Comparison of ENCODE assay signal across 10 mouse cellular contexts in the genomic region with DNA sequence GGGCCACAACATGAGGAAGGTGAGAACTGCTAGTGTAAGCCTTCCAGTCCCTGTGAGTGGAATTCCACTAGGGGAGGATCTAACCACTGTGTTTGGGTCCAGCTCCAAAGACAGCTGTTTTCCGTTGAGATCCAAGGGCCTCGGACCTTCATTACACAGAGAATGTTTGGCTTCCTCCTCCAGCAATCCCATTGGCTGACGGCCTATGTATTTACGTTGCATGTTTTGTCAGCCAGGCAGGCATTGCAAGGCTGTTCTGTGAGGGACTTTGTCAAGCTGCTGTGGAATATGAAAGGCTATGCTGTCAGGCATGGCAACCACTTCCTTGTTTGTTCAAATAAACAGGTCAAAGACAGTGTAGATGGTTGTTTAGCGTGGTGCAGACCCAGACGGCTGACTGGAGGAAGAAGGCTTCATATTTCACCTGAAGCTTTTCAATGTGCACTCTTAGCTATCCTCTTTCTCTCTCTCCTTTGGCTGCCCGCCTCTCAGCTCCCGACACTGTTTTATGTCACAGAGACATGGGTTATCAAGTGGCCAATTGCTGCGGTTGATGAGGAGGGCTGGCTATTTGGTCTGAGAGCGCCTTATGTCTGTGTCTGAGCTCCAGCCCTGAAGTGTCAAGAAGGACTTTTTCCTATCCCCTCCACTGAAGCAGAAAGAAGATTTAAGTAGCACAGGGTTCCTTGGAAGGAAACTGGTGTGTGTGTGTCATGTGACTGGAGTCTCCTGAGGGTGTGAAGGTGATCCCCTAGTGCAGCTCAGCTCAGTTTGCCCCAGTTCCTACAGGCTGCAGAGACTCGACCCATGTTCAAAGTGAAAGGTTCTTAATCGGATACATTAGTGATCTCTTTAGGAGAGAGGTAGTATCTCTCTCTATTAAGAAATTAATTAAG. TPM values are rescaled to one million over a fixed set of nuclear protein-coding genes. Genes with fewer than 3 reads are reported as not detected.
DNase-seq lines count a peak whose midpoint lies in the region; ATAC-seq and TF ChIP-seq lines count a peak whose summit lies in the region.
"Had no signal": no experiment of that assay in that cellular context is flagged by ENCODE, and none has a peak within 500 bp of the region (broad histone marks: within the 10 kb centered on the region; RNA-seq: fewer than 3 reads in every experiment).

No protein-coding gene starts in this region.

- no peak overlapping the region for H3K27ac ChIP-seq in heart, adult 2 months
- no peak overlapping the region for H3K27ac ChIP-seq in embryonic facial prominence, embryonic 12.5 days
- H3K27ac ChIP-seq in kidney, embryonic 14.5 days (ENCODE audit: low read depth, low read length) = 0 out of 2 replicates have a peak overlapping the region, but pooled peaks have one; percentile 49
- H3K27ac ChIP-seq in lung, postnatal 0 days (ENCODE audit: low read length) = peak overlapping the region; percentile 75

- H3K4me3 ChIP-seq in heart, adult 2 months = no peak overlapping the region
- H3K4me3 ChIP-seq in embryonic facial prominence, embryonic 12.5 days = no peak overlapping the region
- H3K4me3 ChIP-seq in kidney, embryonic 14.5 days (ENCODE audit: low read length) = no peak overlapping the region
- no peak overlapping the region for H3K4me3 ChIP-seq in lung, postnatal 0 days (ENCODE audit: low read depth, low read length)
- H3K4me3 ChIP-seq: megakaryocyte, embryonic 14.5 days had no signal

- no peaks in the 10 kb centered on the region for H3K9me3 ChIP-seq in embryonic facial prominence, embryonic 12.5 days
- no peaks in the 10 kb centered on the region for H3K9me3 ChIP-seq in kidney, embryonic 14.5 days (ENCODE audit: control insufficient read depth, low read length)
- no peaks in the 10 kb centered on the region for H3K9me3 ChIP-seq in lung, postnatal 0 days (ENCODE audit: low read length)
- H3K9me3 ChIP-seq: megakaryocyte, embryonic 14.5 days had no signal

- peak; percentile 8; the same call in 1 of the 2 replicates for TF ChIP-seq CTCF in heart, adult 2 months (IDR thresholded peaks at IDR 0.05)
- peak; percentile 69 for TF ChIP-seq CTCF in lung, postnatal 0 days (IDR thresholded peaks at IDR 0.05)

- no peaks in the 10 kb centered on the region for H3K79me2 ChIP-seq in heart, adult 2 months (replicated peaks; ENCODE audit: control insufficient read depth, insufficient read depth, low read length)

- H3K4me2 ChIP-seq in embryonic facial prominence, embryonic 12.5 days (replicated peaks) = 0 out of 2 replicates have a peak overlapping the region, but pooled peaks have one; percentile 5
- H3K4me2 ChIP-seq in kidney, embryonic 14.5 days (replicated peaks; ENCODE audit: low read depth, low read length) = no peak overlapping the region; the same call in 1 of the 2 replicates
- no peak overlapping the region for H3K4me2 ChIP-seq in lung, postnatal 0 days (replicated peaks; ENCODE audit: low read depth, low read length)

- peaks cover 7% of the 10 kb centered on the region for H3K4me1 ChIP-seq in heart, adult 2 months (ENCODE audit: control insufficient read depth, insufficient read depth, low read length)
- H3K4me1 ChIP-seq in embryonic facial prominence, embryonic 12.5 days = peaks cover 5% of the 10 kb centered on the region; the same call in 1 of the 2 replicates
- no peaks in the 10 kb centered on the region for H3K4me1 ChIP-seq in kidney, embryonic 14.5 days (ENCODE audit: control insufficient read depth, insufficient read depth, low read length)
- no peaks in the 10 kb centered on the region for H3K4me1 ChIP-seq in lung, postnatal 0 days (ENCODE audit: insufficient read depth, low read depth, low read length)
- H3K4me1 ChIP-seq: megakaryocyte, embryonic 14.5 days had no signal

- TF ChIP-seq POLR2A in heart, adult 2 months (IDR thresholded peaks at IDR 0.05; ENCODE audit: insufficient read depth, low read depth, low read length) = no peak

- H3K27me3 ChIP-seq in heart, adult 2 months (ENCODE audit: control insufficient read depth, insufficient read depth, low read length) = no peaks in the 10 kb centered on the region
- H3K27me3 ChIP-seq in embryonic facial prominence, embryonic 12.5 days = no peaks in the 10 kb centered on the region
- no peaks in the 10 kb centered on the region for H3K27me3 ChIP-seq in kidney, embryonic 14.5 days (ENCODE audit: control insufficient read depth, insufficient read depth, low read length)
- H3K27me3 ChIP-seq in lung, postnatal 0 days (replicated peaks; ENCODE audit: insufficient read depth, low read length) = no peaks in the 10 kb centered on the region
- H3K27me3 ChIP-seq: megakaryocyte, embryonic 14.5 days had no signal

- DNase-seq in heart, adult 2 months = no peak
- no peak for DNase-seq in heart, postnatal 4 days
- DNase-seq in lung, postnatal 0 days (ENCODE audit: low spot score) = peak; percentile 92
- DNase-seq in left cerebral cortex, adult 8-10 months (ENCODE audit: low spot score in 2 of 2) = no peak
- DNase-seq in thymus, postnatal 0 days (ENCODE audit: low spot score) = no peak

- WGBS in heart, adult 2 months = 45% methylated on average over 12 of the region's 12 CpGs
- WGBS in embryonic facial prominence, embryonic 12.5 days = 40% methylated on average over 12 of the region's 12 CpGs
- WGBS in kidney, embryonic 14.5 days = 26% methylated on average over 12 of the region's 12 CpGs
- 26% methylated on average over 12 of the region's 12 CpGs for WGBS in lung, postnatal 0 days

- no peak for TF ChIP-seq EP300 in heart, adult 2 months (IDR thresholded peaks at IDR 0.05; ENCODE audit: insufficient read depth, low read depth, low read length)
- TF ChIP-seq EP300 in lung, postnatal 0 days (IDR thresholded peaks at IDR 0.05) = no peak

- H3K36me3 ChIP-seq in heart, adult 2 months (ENCODE audit: control insufficient read depth, insufficient read depth, low read length) = no peaks in the 10 kb centered on the region
- no peaks in the 10 kb centered on the region for H3K36me3 ChIP-seq in embryonic facial prominence, embryonic 12.5 days
- H3K36me3 ChIP-seq in kidney, embryonic 14.5 days (ENCODE audit: control insufficient read depth, insufficient read depth, low read length) = no peaks in the 10 kb centered on the region
- no peaks in the 10 kb centered on the region for H3K36me3 ChIP-seq in lung, postnatal 0 days (ENCODE audit: insufficient read depth, low read length)

- intact Hi-C loops in heart, adult 2 months (cut with DNase I) = no loop called here

- peak; percentile 60 for ATAC-seq in embryonic facial prominence, embryonic 12.5 days (ENCODE audit: insufficient number of reproducible peaks, insufficient read depth, low FRiP score, low TSS enrichment)
- peak; percentile 90 for ATAC-seq in kidney, embryonic 14.5 days (ENCODE audit: low FRiP score, low TSS enrichment)
- peak; percentile 89 for ATAC-seq in lung, postnatal 0 days
- ATAC-seq in megakaryocyte, adult 5-6 weeks (ENCODE audit: poor library complexity, severe bottlenecking) = no peak
- ATAC-seq: inflammation-experienced regulatory T-cells, adult 6 months had no signal

- H3K9ac ChIP-seq in heart, adult 2 months (ENCODE audit: low read depth, low read length) = no peak overlapping the region
- no peak overlapping the region for H3K9ac ChIP-seq in embryonic facial prominence, embryonic 12.5 days
- no peak overlapping the region for H3K9ac ChIP-seq in kidney, embryonic 14.5 days (ENCODE audit: low read depth, low read length)
- H3K9ac ChIP-seq in lung, postnatal 0 days (replicated peaks; ENCODE audit: low read depth) = no peak overlapping the region

RNA-seq across cellular contexts. Expression of gene Adra1b, which starts 13.8 kb away (rescaled TPM):
- total RNA-seq in heart, adult 2 months (2021) = 10 to 100 TPM; 39.3 to 50.5 TPM
- 58.3 and 77.7 TPM in 2 replicates for polyA plus RNA-seq in heart, adult 2 months (2012; rRNA removed)
- 10 to 100 TPM; 37.0 to 39.2 TPM for total RNA-seq in heart, postnatal 4 days (2021)
- 1.4 and 1.8 TPM in 2 replicates for polyA plus RNA-seq in embryonic facial prominence, embryonic 12.5 days (2016; fragmentation: Nextera tagmentation; extraction: Ambion mirVana)
- 0.39 and 0.73 TPM in 2 replicates for polyA plus RNA-seq in kidney, embryonic 14.5 days (2014; fragmentation: Nextera tagmentation; extraction: Ambion mirVana)
- 6.5 and 9.0 TPM in 2 replicates for polyA plus RNA-seq in lung, postnatal 0 days (2015; fragmentation: Nextera tagmentation; extraction: Ambion mirVana)
- 10 to 100 TPM; 25.8 to 30.3 (median 26.6) TPM for total RNA-seq in left cerebral cortex, adult 8-10 months (2022)
- polyA plus RNA-seq in thymus, postnatal 0 days (2015; fragmentation: Nextera tagmentation; extraction: Ambion mirVana) = 0.36 and 0.37 TPM in 2 replicates
- not detected in 2 replicates for total RNA-seq in megakaryocyte, adult 5-6 weeks (2015)
- not detected in 2 replicates for total RNA-seq in megakaryocyte, adult 5-6 weeks (2017)
- polyA plus RNA-seq: inflammation-experienced regulatory T-cells, adult 6 months had no signal

Comparison
In these comparisons a context has a peak if more than half of its experiments do, and no peak if none do; other contexts are left out.
1. H3K27ac ChIP-seq: peak in kidney, embryonic 14.5 days (single experiment) and lung, postnatal 0 days (single experiment); none in heart, adult 2 months (single experiment) and embryonic facial prominence, embryonic 12.5 days (single experiment).